Mouse (Mus musculus): ENCODE data around the gene H13. TPM values are rescaled to one million over a fixed set of nuclear protein-coding genes. Genes with fewer than 3 reads are reported as not detected.
"Not testable (repeated sequence)": the region's sequence is repeated elsewhere in the genome, so short reads cannot be mapped to it uniquely, and the experiment has no call there.

The H13 gene
- total RNA-seq, 2 experiments from 2014 or later = 72.2 to 75.4 TPM

GRCm38 (mm10) chr2:152653874-152654715 lies 15.2 kb upstream of the H13 start:
- DNase-seq (ENCODE audit: low spot score in 2 of 2) = peak; percentile 72 to 74
- intact Hi-C loops (cut with DNase I) = no loop called here

- intact Hi-C loops (cut with DNase I) = loop anchor here (5.0 kb wide), 1 partner anchor 40 kb away; no protein-coding TSS in a partner anchor
- DNase-seq (ENCODE audit: low spot score in 2 of 2) = no peak
Measured at GRCm38 (mm10) chr2:152657398-152657797, 11.9 kb upstream of the H13 start.

GRCm38 (mm10) chr2:152661163-152661562 lies 8.1 kb upstream of the H13 start:
- DNase-seq (ENCODE audit: low spot score in 2 of 2) = no peak
- intact Hi-C loops (cut with DNase I) = no loop called here

GRCm38 (mm10) chr2:152666191-152666590 lies 3.1 kb upstream of the H13 start:
- DNase-seq (ENCODE audit: low spot score in 2 of 2); intact Hi-C loops (cut with DNase I): not testable (repeated sequence)

GRCm38 (mm10) chr2:152669639-152670484 lies 601 bp downstream of the H13 start:
- DNase-seq (ENCODE audit: low spot score in 2 of 2) = peak in 1 of 2 experiments; percentile 29
- intact Hi-C loops (cut with DNase I) = loop anchor here (2.0 to 10.0 kb wide), 2 partner anchors 23 to 275 kb away; partner anchors contain the start of gene Sox12

- intact Hi-C loops (cut with DNase I) = loop anchor here (2.0 to 10.0 kb wide), 2 partner anchors 22 to 276 kb away; partner anchors contain the start of gene Sox12
- no peak for DNase-seq (ENCODE audit: low spot score in 2 of 2)
Measured at GRCm38 (mm10) chr2:152670983-152671641, 1.9 kb downstream of the H13 start.

GRCm38 (mm10) chr2:152671642-152671999 lies 2.4 kb downstream of the H13 start:
- intact Hi-C loops (cut with DNase I) = loop anchor here (2.0 to 10.0 kb wide), 2 partner anchors 21 to 277 kb away; partner anchors contain the start of gene Sox12
- DNase-seq (ENCODE audit: low spot score in 2 of 2) = peak in 1 of 2 experiments; percentile 60

- intact Hi-C loops (cut with DNase I) = loop anchor here (10.0 kb wide), 1 partner anchor 277 kb away; the partner anchor contains the start of gene Sox12
- DNase-seq (ENCODE audit: low spot score in 2 of 2) = no peak
Measured at GRCm38 (mm10) chr2:152672166-152672565, 2.9 kb downstream of the H13 start.

- intact Hi-C loops (cut with DNase I) = loop anchor here (10.0 kb wide), 1 partner anchor 279 kb away; the partner anchor contains the start of gene Sox12
- no peak for DNase-seq (ENCODE audit: low spot score in 2 of 2)
Measured at GRCm38 (mm10) chr2:152674148-152674547, 4.9 kb downstream of the H13 start.

GRCm38 (mm10) chr2:152675252-152675791 lies 6.1 kb downstream of the H13 start:
- intact Hi-C loops (cut with DNase I) = loop anchor here (5.0 to 10.0 kb wide), 2 partner anchors 58 to 281 kb away; partner anchors contain the start of gene Sox12
- no peak for DNase-seq (ENCODE audit: low spot score in 2 of 2)

- no peak for DNase-seq (ENCODE audit: low spot score in 2 of 2)
Measured at GRCm38 (mm10) chr2:152678302-152678701, 9.0 kb downstream of the H13 start.

GRCm38 (mm10) chr2:152678925-152679324 lies 9.7 kb downstream of the H13 start:
- DNase-seq (ENCODE audit: low spot score in 2 of 2) = no peak
- intact Hi-C loops (cut with DNase I) = loop anchor here (5.0 to 10.0 kb wide), 2 partner anchors 62 to 284 kb away; partner anchors contain the start of gene Sox12

More at GRCm38 (mm10) chr2:152678302-152678701, 9.0 kb downstream of the H13 start:
- intact Hi-C loops (cut with DNase I) = loop anchor here (5.0 to 10.0 kb wide), 2 partner anchors 61 to 284 kb away; partner anchors contain the start of gene Sox12

GRCm38 (mm10) chr2:152679701-152680355 lies 10.6 kb downstream of the H13 start:
- no peak for DNase-seq (ENCODE audit: low spot score in 2 of 2)
- intact Hi-C loops (cut with DNase I) = loop anchor here (5.0 to 10.0 kb wide), 2 partner anchors 63 to 285 kb away; partner anchors contain the start of gene Sox12

GRCm38 (mm10) chr2:152683086-152683485 lies 13.8 kb downstream of the H13 start:
- intact Hi-C loops (cut with DNase I) = no loop called here

GRCm38 (mm10) chr2:152686399-152686798 lies 17.1 kb downstream of the H13 start:
- no peak for DNase-seq (ENCODE audit: low spot score in 2 of 2)
- intact Hi-C loops (cut with DNase I) = no loop called here

More at GRCm38 (mm10) chr2:152683086-152683485, 13.8 kb downstream of the H13 start:
- no peak for DNase-seq (ENCODE audit: low spot score in 2 of 2)

GRCm38 (mm10) chr2:152686806-152687267 lies 17.6 kb downstream of the H13 start, which contains the start of gene Mcts2:
TSS of gene Mcts2 (plus strand) at chr2:152687035.
- intact Hi-C loops (cut with DNase I) = no loop called here
- DNase-seq (ENCODE audit: low spot score in 2 of 2) = peak; percentile 89 to 92

- DNase-seq (ENCODE audit: low spot score in 2 of 2) = no peak
- intact Hi-C loops (cut with DNase I) = loop anchor here (2.0 kb wide), 1 partner anchor 21 kb away; no protein-coding TSS in a partner anchor
Measured at GRCm38 (mm10) chr2:152691564-152692217, 22.4 kb downstream of the H13 start.

Data from left cerebral cortex, postnatal 36 days (tissue).